Mouse (Mus musculus): Measurements from ENCODE around the gene Tacc2. TPM values are rescaled to one million over a fixed set of nuclear protein-coding genes. Genes with fewer than 3 reads are reported as not detected.

Tacc2 gene
- polyA plus RNA-seq, 1 experiment from 2014 or later: 35.9 TPM

- ATAC-seq (replicated peaks; ENCODE audit: low FRiP score): no peak
- H3K4me1 ChIP-seq: peaks cover 10% of the 10 kb centered on the region
- 58% methylated on average over 11 of the region's 11 CpGs for WGBS
- no peak overlapping the region for H3K9ac ChIP-seq
- H3K36me3 ChIP-seq: peaks cover 23% of the 10 kb centered on the region
- H3K9me3 ChIP-seq (replicated peaks): 0 out of 2 replicates have a peak, but pooled peaks cover 4% of the 10 kb centered on the region
- 0 out of 2 replicates have a peak overlapping the region, but pooled peaks have one; percentile 0 for H3K27ac ChIP-seq
- H3K4me2 ChIP-seq: no peak overlapping the region
- H3K4me3 ChIP-seq (replicated peaks): no peak overlapping the region
- H3K27me3 ChIP-seq: no peaks in the 10 kb centered on the region
These were observed 99.8 kb downstream of the Tacc2 start for GRCm38 (mm10) chr7:130676885-130677540.

- Histone ChIP-seq H3K9ac (no peak overlapping the region), H3K9me3 (replicated peaks) (0 out of 2 replicates have a peak, but pooled peaks cover 4% of the 10 kb centered on the region), H3K4me1 (peaks cover 9% of the 10 kb centered on the region), H3K4me2 (no peak overlapping the region), H3K4me3 (replicated peaks) (no peak overlapping the region), H3K36me3 (peaks cover 23% of the 10 kb centered on the region), H3K27me3 (no peaks in the 10 kb centered on the region), H3K27ac (0 out of 2 replicates have a peak overlapping the region, but pooled peaks have one; percentile 0)
- no peak for ATAC-seq (replicated peaks; ENCODE audit: low FRiP score)
- WGBS: 75% methylated on average over 12 of the region's 12 CpGs
These were observed 100.5 kb downstream of the Tacc2 start for GRCm38 (mm10) chr7:130677541-130678274.

- WGBS: 80% methylated on average over 6 of the region's 6 CpGs
- H3K4me2 ChIP-seq: no peak overlapping the region
- H3K27ac ChIP-seq: no peak overlapping the region
- no peak overlapping the region for H3K9ac ChIP-seq
- ATAC-seq (replicated peaks; ENCODE audit: low FRiP score): no peak
- H3K4me3 ChIP-seq (replicated peaks): no peak overlapping the region
- H3K27me3 ChIP-seq: no peaks in the 10 kb centered on the region
- H3K36me3 ChIP-seq: peaks cover 23% of the 10 kb centered on the region
- peaks cover 9% of the 10 kb centered on the region for H3K4me1 ChIP-seq
- 0 out of 2 replicates have a peak, but pooled peaks cover 4% of the 10 kb centered on the region for H3K9me3 ChIP-seq (replicated peaks)
These were observed 101.2 kb downstream of the Tacc2 start for GRCm38 (mm10) chr7:130678414-130678813.

GRCm38 (mm10) chr7:130681798-130682197, 104.6 kb downstream of the Tacc2 start:
- Histone ChIP-seq H3K4me2 (no peak overlapping the region), H3K9me3 (replicated peaks) (no peaks in the 10 kb centered on the region), H3K9ac (no peak overlapping the region), H3K4me1 (peaks cover 8% of the 10 kb centered on the region), H3K36me3 (peaks cover 6% of the 10 kb centered on the region; the same call in 1 of the 2 replicates), H3K27ac (no peak overlapping the region), H3K4me3 (replicated peaks) (no peak overlapping the region), H3K27me3 (no peaks in the 10 kb centered on the region)
- 76% methylated on average over 4 of the region's 4 CpGs for WGBS
- ATAC-seq (replicated peaks; ENCODE audit: low FRiP score): no peak

- ATAC-seq (replicated peaks; ENCODE audit: low FRiP score): no peak
- Histone ChIP-seq H3K9ac (no peak overlapping the region), H3K27ac (no peak overlapping the region), H3K9me3 (replicated peaks) (no peaks in the 10 kb centered on the region), H3K27me3 (no peaks in the 10 kb centered on the region), H3K36me3 (no peaks in the 10 kb centered on the region; the same call in 1 of the 2 replicates), H3K4me2 (no peak overlapping the region), H3K4me1 (peaks cover 44% of the 10 kb centered on the region), H3K4me3 (replicated peaks) (no peak overlapping the region)
- WGBS: 80% methylated on average over 4 of the region's 4 CpGs
These were observed 111.4 kb downstream of the Tacc2 start for GRCm38 (mm10) chr7:130688601-130689000.

- Histone ChIP-seq H3K9ac (no peak overlapping the region), H3K27me3 (no peaks in the 10 kb centered on the region), H3K4me3 (replicated peaks) (no peak overlapping the region), H3K4me2 (no peak overlapping the region), H3K36me3 (no peaks in the 10 kb centered on the region), H3K4me1 (peaks cover 67% of the 10 kb centered on the region), H3K9me3 (replicated peaks) (no peaks in the 10 kb centered on the region), H3K27ac (no peak overlapping the region)
- WGBS: 62% methylated on average over 6 of the region's 6 CpGs
- ATAC-seq (replicated peaks; ENCODE audit: low FRiP score): no peak
These were observed 113.6 kb downstream of the Tacc2 start for GRCm38 (mm10) chr7:130690869-130691268.

GRCm38 (mm10) chr7:130691931-130692330, 114.7 kb downstream of the Tacc2 start:
- H3K9ac ChIP-seq: peak overlapping the region; percentile 5; the same call in 1 of the 2 replicates
- H3K36me3 ChIP-seq: no peaks in the 10 kb centered on the region
- H3K4me1 ChIP-seq: peaks cover 73% of the 10 kb centered on the region
- peak overlapping the region; percentile 95 for H3K27ac ChIP-seq
- 38% methylated on average over 2 of the region's 2 CpGs for WGBS
- peak overlapping the region; percentile 78 for H3K4me2 ChIP-seq
- H3K4me3 ChIP-seq (replicated peaks): peak overlapping the region; percentile 57; the same call in 1 of the 2 replicates
- ATAC-seq (replicated peaks; ENCODE audit: low FRiP score): no peak
- H3K27me3 ChIP-seq: no peaks in the 10 kb centered on the region
- no peaks in the 10 kb centered on the region for H3K9me3 ChIP-seq (replicated peaks)

GRCm38 (mm10) chr7:130692392-130692942, 115.2 kb downstream of the Tacc2 start:
- H3K4me2 ChIP-seq: peak overlapping the region; percentile 78
- WGBS: under 1% methylated on average over 39 of the region's 39 CpGs
- peak overlapping the region; percentile 57 for H3K4me3 ChIP-seq (replicated peaks)
- peak overlapping the region; percentile 95 for H3K27ac ChIP-seq
- H3K9ac ChIP-seq: peak overlapping the region; percentile 64
- peaks cover 2% of the 10 kb centered on the region for H3K36me3 ChIP-seq
- no peaks in the 10 kb centered on the region for H3K27me3 ChIP-seq
- no peaks in the 10 kb centered on the region for H3K9me3 ChIP-seq (replicated peaks)
- ATAC-seq (replicated peaks; ENCODE audit: low FRiP score): peak; percentile 75
- peaks cover 68% of the 10 kb centered on the region for H3K4me1 ChIP-seq

GRCm38 (mm10) chr7:130692943-130693799, 115.9 kb downstream of the Tacc2 start:
- ATAC-seq (replicated peaks; ENCODE audit: low FRiP score): peak; percentile 61
- 2% methylated on average over 19 of the region's 19 CpGs for WGBS

GRCm38 (mm10) chr7:130693800-130694193, 116.6 kb downstream of the Tacc2 start:
- peak; percentile 41; the same call in 1 of the 2 replicates for ATAC-seq (replicated peaks; ENCODE audit: low FRiP score)
- H3K9me3 ChIP-seq (replicated peaks): no peaks in the 10 kb centered on the region
- peak overlapping the region; percentile 95 for H3K27ac ChIP-seq
- peaks cover 69% of the 10 kb centered on the region for H3K4me1 ChIP-seq
- peak overlapping the region; percentile 57 for H3K4me3 ChIP-seq (replicated peaks)
- H3K4me2 ChIP-seq: peak overlapping the region; percentile 78
- peaks cover 4% of the 10 kb centered on the region for H3K36me3 ChIP-seq
- WGBS: 17% methylated on average over 11 of the region's 11 CpGs
- peak overlapping the region; percentile 64 for H3K9ac ChIP-seq
- no peaks in the 10 kb centered on the region for H3K27me3 ChIP-seq

More at GRCm38 (mm10) chr7:130692943-130693799, 115.9 kb downstream of the Tacc2 start:
- peak overlapping the region; percentile 95 for H3K27ac ChIP-seq
- peaks cover 64% of the 10 kb centered on the region for H3K4me1 ChIP-seq
- H3K9me3 ChIP-seq (replicated peaks): no peaks in the 10 kb centered on the region
- H3K4me3 ChIP-seq (replicated peaks): peak overlapping the region; percentile 57
- H3K4me2 ChIP-seq: peak overlapping the region; percentile 78
- H3K9ac ChIP-seq: peak overlapping the region; percentile 64
- H3K27me3 ChIP-seq: no peaks in the 10 kb centered on the region
- peaks cover 4% of the 10 kb centered on the region for H3K36me3 ChIP-seq

- 54% methylated on average over 13 of the region's 13 CpGs for WGBS
- no peak overlapping the region for H3K4me3 ChIP-seq (replicated peaks)
- no peaks in the 10 kb centered on the region for H3K27me3 ChIP-seq
- H3K27ac ChIP-seq: peak overlapping the region; percentile 54; the same call in 1 of the 2 replicates
- no peak overlapping the region for H3K9ac ChIP-seq
- H3K36me3 ChIP-seq: peaks cover 15% of the 10 kb centered on the region
- peaks cover 68% of the 10 kb centered on the region for H3K4me1 ChIP-seq
- peak overlapping the region; percentile 15; the same call in 1 of the 2 replicates for H3K4me2 ChIP-seq
- no peaks in the 10 kb centered on the region for H3K9me3 ChIP-seq (replicated peaks)
- ATAC-seq (replicated peaks; ENCODE audit: low FRiP score): no peak
These were observed 118.6 kb downstream of the Tacc2 start for GRCm38 (mm10) chr7:130695669-130696338.

Measured in kidney, embryonic 15.5 days (tissue).